Mouse (Mus musculus): ENCODE measurements at regions not wholly inside any gene's neighbourhood (a gene's known extent, or its start where the extent isn't known, plus 50 kb on each side); places are given as distances from the start of the nearest gene placed in this dataset.
"Not testable (repeated sequence)": the region's sequence is repeated elsewhere in the genome, so short reads cannot be mapped to it uniquely, and the experiment has no call there.

GRCm38 (mm10) chr1:193508271-193508670 is 138.2 kb upstream of the Camk1g start:
- no peak for DNase-seq

GRCm38 (mm10) chr1:193506991-193507390 is 136.9 kb upstream of the Camk1g start:
- no peak for DNase-seq

- DNase-seq: no peak
Measured at GRCm38 (mm10) chr1:193505381-193505780, 135.3 kb upstream of the Camk1g start.

- DNase-seq: no peak
Measured at GRCm38 (mm10) chr1:193504611-193505010, 134.5 kb upstream of the Camk1g start.

GRCm38 (mm10) chr1:193503624-193504325 is 133.7 kb upstream of the Camk1g start:
- peak; percentile 37 for DNase-seq

- no peak for DNase-seq
Measured at GRCm38 (mm10) chr1:193496265-193497183, 126.4 kb upstream of the Camk1g start.

GRCm38 (mm10) chr1:193488039-193488438 is 117.9 kb upstream of the Camk1g start:
- no peak for DNase-seq

- DNase-seq: not testable (repeated sequence)
Measured at GRCm38 (mm10) chr1:193486668-193487067, 116.6 kb upstream of the Camk1g start.

- DNase-seq: no peak
Measured at GRCm38 (mm10) chr1:193484977-193485376, 114.9 kb upstream of the Camk1g start.

- DNase-seq: no peak
Measured at GRCm38 (mm10) chr1:193477298-193477697, 107.2 kb upstream of the Camk1g start.

GRCm38 (mm10) chr1:193476805-193477204 is 106.7 kb upstream of the Camk1g start:
- DNase-seq: no peak

GRCm38 (mm10) chr1:193466306-193466705 is 96.2 kb upstream of the Camk1g start:
- no peak for DNase-seq

- DNase-seq: no peak
Measured at GRCm38 (mm10) chr1:193459735-193460134, 89.6 kb upstream of the Camk1g start.

- no peak for DNase-seq
Measured at GRCm38 (mm10) chr1:193457908-193458307, 87.8 kb upstream of the Camk1g start.

- no peak for DNase-seq
Measured at GRCm38 (mm10) chr1:193453654-193454053, 83.6 kb upstream of the Camk1g start.

GRCm38 (mm10) chr1:193451471-193452135 is 81.5 kb upstream of the Camk1g start:
- no peak for DNase-seq

GRCm38 (mm10) chr1:193450814-193451213 is 80.7 kb upstream of the Camk1g start:
- DNase-seq: no peak

- DNase-seq: no peak
Measured at GRCm38 (mm10) chr1:193450201-193450600, 80.1 kb upstream of the Camk1g start.

- peak; percentile 30 for DNase-seq
Measured at GRCm38 (mm10) chr1:193449394-193450103, 79.5 kb upstream of the Camk1g start.

GRCm38 (mm10) chr1:193448793-193449393 is 78.8 kb upstream of the Camk1g start:
- DNase-seq: no peak

GRCm38 (mm10) chr1:193447647-193448046 is 77.5 kb upstream of the Camk1g start:
- DNase-seq: peak; percentile 19

- DNase-seq: no peak
Measured at GRCm38 (mm10) chr1:193443964-193444676, 74.0 kb upstream of the Camk1g start.

Data from layer of hippocampus, adult 9-11 months (tissue).